Mouse (Mus musculus): Measurements from ENCODE around the gene Ift80.
"Not testable (repeated sequence)": the region's sequence is repeated elsewhere in the genome, so short reads cannot be mapped to it uniquely, and the experiment has no call there.

Gene Ift80

GRCm38 (mm10) chr3:69004437-69005337, at the start of gene Ift80, which contains the start of gene Smc4:
TSS of gene Ift80 (minus strand) at chr3:69004570.
TSS of gene Smc4 (plus strand) at chr3:69004738.
- DNase-seq: peak; percentile 95 to 97

GRCm38 (mm10) chr3:69051894-69052293, 47.5 kb upstream of the Ift80 start:
- no peak for DNase-seq

DNA sequence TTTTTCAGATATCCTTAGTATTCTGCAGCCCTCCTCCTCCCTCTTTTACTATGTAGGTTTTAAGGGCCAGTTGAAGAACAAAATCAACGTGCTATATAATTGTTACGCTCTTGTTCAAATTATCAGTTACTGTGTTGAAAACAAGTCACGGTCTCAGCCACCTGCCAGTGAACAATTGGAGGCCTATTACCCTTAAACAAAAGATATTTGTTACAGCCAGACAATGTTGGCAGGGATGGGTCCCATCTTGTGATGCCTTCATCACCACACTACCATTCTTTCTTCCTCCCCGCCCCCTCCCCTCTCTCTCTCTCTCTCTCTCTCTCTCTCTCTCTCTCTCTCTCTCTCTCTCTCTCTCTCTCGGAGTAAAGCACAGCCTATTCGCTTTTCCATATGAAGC, 44.6 kb upstream of the Ift80 start:
- no peak for DNase-seq

DNA sequence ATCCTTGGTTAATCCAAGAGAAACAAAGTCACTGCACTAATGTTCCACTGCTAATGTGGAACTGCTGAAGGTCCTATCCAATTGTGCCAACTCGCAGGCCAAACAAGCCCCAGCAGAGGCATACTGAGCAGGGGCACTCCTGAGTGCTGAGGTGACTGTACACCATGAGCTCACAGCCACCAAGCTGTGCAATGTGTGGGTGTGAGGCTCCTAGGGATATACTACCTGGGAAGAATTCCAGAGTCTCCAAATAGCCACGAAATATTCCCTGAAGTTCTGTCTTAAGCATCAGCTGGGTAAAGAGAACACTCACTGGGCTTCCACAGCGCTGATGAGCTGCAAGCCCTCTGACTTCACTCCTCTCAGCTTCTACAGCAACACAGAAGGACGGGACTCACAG, 43.3 kb upstream of the Ift80 start:
- no peak for DNase-seq

- DNase-seq: peak; percentile 33 to 35
Measured at GRCm38 (mm10) chr3:69046509-69046908, 42.1 kb upstream of the Ift80 start.

- no peak for DNase-seq
Measured at GRCm38 (mm10) chr3:69045750-69046149, 41.4 kb upstream of the Ift80 start.

GRCm38 (mm10) chr3:69045400-69045703, 41.0 kb upstream of the Ift80 start:
- DNase-seq: no peak

- DNase-seq: peak; percentile 87 to 91
Measured at GRCm38 (mm10) chr3:69044645-69045399, 40.5 kb upstream of the Ift80 start, which contains the start of gene Trim59. TSS of gene Trim59 (minus strand) at chr3:69044755.

GRCm38 (mm10) chr3:69044167-69044591, 39.8 kb upstream of the Ift80 start:
- DNase-seq: no peak

GRCm38 (mm10) chr3:69041298-69041697, 36.9 kb upstream of the Ift80 start:
- DNase-seq: no peak

DNA sequence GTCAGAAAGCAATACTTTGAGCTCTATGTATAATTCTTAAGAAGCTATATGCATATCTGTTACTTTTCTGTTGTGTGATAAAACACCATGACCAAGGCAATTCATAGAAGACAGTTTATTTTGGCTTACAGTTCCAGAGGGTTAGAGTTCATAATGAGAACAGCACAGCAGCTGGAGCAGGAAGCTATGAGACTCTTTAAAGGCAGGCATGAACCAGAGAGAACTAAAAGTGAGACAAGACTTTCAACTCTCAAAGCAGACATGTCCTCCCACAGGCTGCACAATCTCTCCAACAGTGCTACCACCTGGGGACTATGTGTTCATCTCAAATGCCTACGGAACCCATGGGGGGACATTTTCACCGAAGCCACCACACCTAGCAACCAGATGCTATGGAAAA, 35.7 kb upstream of the Ift80 start:
- no peak for DNase-seq

DNA sequence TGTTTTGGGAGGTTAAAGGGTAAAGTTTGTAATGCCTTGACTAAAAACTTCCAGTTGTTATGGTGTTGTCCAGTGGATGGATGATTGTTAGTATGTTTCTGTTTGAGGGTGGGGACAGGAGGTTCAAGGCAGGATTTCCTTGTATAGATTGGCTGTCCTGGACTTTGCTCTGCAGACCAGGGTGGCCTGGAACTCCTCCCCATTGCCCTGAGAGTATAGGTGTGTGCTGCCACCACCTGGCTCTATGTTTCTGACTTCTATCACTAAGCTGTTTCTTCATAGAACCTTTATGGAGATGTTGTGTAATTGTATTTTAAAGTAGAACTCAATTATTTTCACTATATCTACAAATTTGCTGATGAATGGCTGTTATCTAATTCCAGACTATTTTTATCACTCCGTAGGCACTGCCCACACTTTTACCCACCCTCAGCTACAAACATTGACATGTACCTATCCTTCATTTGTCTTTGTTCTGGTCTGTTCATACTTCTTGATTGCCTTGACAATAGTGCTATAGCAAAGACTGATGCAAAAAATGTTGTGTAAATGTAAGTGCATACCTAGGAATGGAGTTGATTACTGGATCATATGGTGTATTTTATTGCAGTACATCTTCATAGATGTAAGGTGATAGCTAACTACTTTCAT, 21.9 kb upstream of the Ift80 start:
- DNase-seq: no peak

DNA sequence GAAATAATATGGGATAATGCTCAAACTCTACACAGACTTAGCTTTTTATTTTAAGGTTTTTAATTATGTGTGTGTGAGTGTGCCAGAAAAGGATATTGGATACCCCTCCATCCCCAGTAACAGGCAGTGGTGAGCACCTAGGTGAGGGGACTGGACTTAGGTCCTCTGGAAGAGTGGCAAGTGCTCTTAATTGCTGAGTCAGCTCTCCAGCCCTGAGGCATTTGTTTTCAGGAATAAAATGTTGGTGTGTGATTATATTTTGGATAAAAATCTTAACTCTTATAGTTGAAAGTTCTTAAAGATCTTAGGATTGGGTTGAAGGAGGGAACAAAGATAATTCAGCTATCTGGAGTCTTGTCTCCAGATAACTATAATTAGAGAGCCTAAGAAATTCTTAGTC, 16.4 kb upstream of the Ift80 start:
- DNase-seq: no peak

GRCm38 (mm10) chr3:69020285-69020684, 15.9 kb upstream of the Ift80 start:
- DNase-seq: no peak

DNA sequence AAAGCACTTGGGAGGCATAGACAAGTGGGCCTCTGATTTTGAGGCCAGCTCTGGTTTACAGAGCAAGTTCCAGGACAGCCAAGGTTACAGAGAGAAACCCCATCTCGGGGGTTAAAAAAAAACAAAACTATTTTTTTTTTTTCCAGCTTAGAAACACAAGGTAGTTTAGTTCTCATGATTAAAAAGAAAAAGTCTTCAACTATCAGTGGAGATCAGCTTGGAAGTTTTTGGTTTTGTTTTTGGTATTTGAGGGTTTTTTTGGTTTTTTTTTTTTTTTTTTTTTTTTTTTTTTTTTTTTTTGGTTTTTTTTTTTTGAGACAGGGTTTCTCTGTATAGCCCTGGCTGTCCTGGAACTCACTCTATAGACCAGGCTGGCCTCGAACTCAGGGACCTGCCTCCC, 14.3 kb upstream of the Ift80 start:
- not testable (repeated sequence) for DNase-seq

DNA sequence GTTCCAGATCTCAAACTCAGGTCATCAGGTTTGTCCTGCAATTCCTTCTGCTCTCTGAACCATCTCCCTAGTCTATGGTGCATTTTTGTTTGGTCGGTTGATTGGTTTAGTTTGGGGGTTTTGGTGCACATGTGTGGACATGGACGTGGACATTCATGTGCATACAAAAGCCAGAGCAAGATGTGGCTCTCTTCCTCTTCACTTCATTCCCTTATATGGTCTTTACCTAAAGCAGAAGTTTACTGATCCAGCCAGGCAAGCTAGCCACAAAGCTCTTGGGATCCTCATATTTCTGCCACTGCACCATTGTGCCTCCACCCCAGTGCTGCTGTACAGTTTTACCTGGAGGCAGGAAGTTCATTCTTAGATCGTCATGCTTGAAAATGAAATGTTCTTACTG, 12.8 kb upstream of the Ift80 start:
- no peak for DNase-seq

GRCm38 (mm10) chr3:69008873-69009272, 4.5 kb upstream of the Ift80 start:
- no peak for DNase-seq

- no peak for DNase-seq
Measured at GRCm38 (mm10) chr3:69006246-69006760, 1.9 kb upstream of the Ift80 start.

DNA sequence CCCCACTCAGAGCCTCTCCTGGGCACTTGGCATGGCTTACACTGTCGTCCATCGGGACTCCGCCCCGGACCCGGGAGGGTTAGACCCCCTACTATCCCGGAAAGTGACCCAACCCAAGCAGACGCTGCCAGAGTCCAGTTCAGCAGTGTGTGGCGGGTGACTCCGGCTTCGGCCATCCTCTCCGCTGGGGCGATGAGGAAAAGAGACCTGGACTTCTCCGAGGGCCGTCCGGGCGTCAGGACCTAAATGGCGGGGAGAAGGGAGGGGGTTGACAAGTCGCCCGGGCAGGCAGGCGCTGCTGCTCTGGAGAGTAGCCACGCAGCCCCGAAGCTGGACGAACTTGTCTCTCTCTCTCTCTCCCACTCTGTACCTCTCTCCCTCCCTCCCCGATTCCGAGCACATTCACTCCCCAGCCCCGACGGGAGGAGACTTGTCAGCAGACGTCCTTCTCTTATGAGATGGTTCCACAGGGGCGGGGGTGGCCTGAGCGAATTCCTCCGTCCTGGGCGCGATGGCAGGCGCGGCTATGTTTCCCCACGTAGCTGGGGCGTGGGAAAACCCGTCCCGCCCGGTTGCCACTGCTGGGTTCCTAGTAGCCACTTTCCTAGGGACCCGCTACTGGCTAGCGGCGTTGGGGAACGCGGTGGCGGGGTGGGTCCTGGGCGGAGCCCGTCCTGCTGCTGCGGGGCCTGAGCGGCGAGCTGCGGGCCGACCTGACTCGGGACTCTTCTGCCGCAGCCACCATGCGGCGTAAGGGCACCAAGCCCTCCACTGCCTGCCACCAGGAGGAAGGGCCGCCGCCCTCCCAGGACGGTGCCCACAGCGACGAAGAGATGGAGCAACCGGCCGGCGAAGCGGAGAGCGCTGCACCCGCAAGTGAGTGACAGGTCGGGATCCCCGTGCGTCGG, 1.2 kb upstream of the Ift80 start:
- peak; percentile 59 to 66 for DNase-seq

DNA sequence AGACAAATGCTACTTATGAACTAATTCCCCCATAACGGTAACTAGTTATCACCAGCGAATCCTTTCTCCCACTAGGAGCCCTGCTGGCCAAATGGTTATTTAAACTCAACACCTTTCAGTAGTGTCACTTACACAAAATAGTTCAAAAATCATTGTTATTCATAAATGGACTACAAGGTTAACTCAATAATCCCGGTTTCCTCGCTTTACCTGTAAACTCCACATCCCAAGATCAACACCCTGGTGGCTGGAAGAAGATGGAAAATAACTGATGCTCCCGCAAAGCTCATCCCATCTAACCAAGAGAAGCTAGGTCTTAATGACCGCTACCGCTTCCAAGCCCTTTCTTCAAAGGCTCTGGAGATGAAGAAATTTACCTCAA, 324 bp downstream of the Ift80 start:
- DNase-seq: no peak

DNA sequence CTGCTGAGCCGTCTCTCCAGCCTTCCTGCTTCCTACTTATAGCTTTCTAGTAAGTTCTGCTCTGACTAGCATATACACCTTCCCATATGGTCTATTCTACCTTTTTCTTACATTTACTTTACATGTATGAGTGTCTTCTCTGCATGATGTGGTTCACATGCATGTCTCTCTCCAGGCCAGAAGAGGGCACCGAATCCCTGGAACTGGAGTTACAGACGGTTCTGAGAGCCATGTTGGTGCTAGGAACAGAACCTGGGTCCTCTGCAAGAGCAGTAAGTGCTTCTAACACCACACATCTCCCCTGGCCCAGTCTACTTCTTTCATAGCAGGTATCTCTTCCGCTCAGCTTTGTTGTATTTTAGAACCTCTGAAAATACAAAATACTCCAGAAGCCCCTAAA, 1.6 kb downstream of the Ift80 start:
- DNase-seq: no peak

DNA sequence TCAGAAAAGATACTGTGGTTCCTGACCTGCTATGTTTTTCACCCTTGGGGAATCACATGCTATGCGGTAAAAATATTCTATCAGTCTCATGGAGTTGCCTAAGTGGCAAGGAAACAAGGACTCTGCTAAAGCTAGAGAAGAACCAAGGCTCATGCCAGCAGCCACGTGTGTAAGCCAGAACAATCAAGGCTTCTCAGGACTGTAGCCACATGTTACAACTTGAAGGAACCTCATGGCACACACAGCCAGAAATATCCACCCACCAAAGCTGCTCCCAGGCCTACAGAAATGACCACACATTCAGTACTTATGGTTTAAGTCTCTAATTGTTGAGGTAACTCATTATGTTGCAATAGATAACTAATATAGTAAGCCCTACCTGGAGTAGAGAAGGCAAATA, 17.8 kb downstream of the Ift80 start:
- DNase-seq: no peak
